Mouse (Mus musculus): ENCODE measurements around the gene Plcd3. TPM values are rescaled to one million over a fixed set of nuclear protein-coding genes. Genes with fewer than 3 reads are reported as not detected.

The Plcd3 gene
- total RNA-seq, 2 experiments from 2014 or later = 15.1 to 16.4 TPM

GRCm38 (mm10) chr11:103103621-103104020 lies 2.2 kb upstream of the Plcd3 start:
- intact Hi-C loops (cut with DNase I) = loop anchor here (2.0 to 5.0 kb wide), 2 partner anchors 54 to 223 kb away; no protein-coding TSS in a partner anchor
- DNase-seq (ENCODE audit: extremely low spot score in 1 of 2, low spot score in 2 of 2) = no peak

DNA sequence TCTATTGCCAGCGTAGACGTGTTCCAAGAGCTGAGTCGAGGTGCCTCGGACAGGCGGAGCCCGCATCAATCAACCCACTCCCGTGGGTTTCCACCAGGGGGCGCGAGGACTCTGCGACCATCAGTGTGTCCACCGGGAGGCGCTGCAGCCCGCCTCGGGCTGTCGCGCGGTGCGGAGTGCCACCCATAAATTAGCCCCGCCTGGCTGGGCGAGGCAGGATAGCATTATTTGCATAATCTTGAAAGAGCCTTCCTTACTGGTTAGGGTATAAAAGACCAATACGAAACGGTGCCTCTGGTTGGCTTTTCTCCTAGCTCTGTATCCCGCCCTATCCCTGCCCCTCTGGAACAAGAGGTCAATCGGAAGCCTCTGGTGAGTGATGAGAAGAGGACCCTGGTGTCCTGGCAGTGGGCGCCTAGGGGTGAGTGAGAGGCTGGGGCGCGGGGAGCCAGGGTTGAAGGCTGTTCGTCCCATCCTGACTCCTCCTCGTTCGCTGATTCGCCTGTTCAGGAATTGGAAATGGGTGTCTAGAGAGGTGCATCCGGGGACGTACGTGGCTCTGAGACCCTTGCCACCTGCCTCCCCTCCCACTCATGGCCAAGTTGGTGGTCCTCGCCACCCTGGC lies 1.4 kb upstream of the Plcd3 start:
- DNase-seq (ENCODE audit: extremely low spot score in 1 of 2, low spot score in 2 of 2) = peak; percentile 94 to 96
- intact Hi-C loops (cut with DNase I) = loop anchor here (2.0 to 5.0 kb wide), 2 partner anchors 54 to 224 kb away; no protein-coding TSS in a partner anchor

- intact Hi-C loops (cut with DNase I) = loop anchor here (2.0 to 5.0 kb wide), 2 partner anchors 55 to 225 kb away; no protein-coding TSS in a partner anchor
These were observed 526 bp upstream of the Plcd3 start for GRCm38 (mm10) chr11:103101866-103102501.

GRCm38 (mm10) chr11:103100361-103100760 lies 1.1 kb downstream of the Plcd3 start:
- intact Hi-C loops (cut with DNase I) = loop anchor here (5.0 kb wide), 1 partner anchor 57 kb away; no protein-coding TSS in a partner anchor
- DNase-seq (ENCODE audit: extremely low spot score in 1 of 2, low spot score in 2 of 2) = no peak

More at GRCm38 (mm10) chr11:103101866-103102501, 526 bp upstream of the Plcd3 start:
- peak; percentile 60 to 80 for DNase-seq (ENCODE audit: extremely low spot score in 1 of 2, low spot score in 2 of 2)

DNA sequence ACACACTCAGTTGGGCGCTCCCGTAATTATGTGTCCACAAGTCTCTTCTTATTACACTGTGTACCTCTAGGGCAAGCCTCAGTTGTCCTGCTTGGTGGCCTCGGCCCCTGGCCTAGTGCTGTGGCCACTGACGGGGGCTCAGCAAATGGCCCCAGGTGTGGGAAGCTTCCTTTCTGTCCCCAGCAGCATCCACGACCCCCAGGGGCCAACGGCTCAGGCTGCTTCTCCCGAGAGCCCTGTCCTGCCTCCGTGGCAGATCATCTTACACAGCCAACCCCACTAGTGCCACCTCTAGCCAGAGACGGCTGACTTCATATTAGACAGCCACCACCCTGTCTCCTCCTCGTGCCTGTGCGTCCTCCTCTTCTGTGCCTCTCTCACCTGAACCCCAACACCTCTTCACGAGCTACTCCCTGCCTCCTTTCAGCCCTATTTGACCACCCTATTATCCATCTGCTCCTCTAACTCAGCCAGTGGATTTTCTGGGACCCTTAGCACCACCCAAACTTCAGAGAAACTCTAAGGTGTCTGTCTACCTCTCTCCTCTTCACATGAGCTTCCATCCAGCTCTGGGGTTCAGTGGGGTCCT lies 2.0 kb downstream of the Plcd3 start:
- intact Hi-C loops (cut with DNase I) = no loop called here
- no peak for DNase-seq (ENCODE audit: extremely low spot score in 1 of 2, low spot score in 2 of 2)

DNA sequence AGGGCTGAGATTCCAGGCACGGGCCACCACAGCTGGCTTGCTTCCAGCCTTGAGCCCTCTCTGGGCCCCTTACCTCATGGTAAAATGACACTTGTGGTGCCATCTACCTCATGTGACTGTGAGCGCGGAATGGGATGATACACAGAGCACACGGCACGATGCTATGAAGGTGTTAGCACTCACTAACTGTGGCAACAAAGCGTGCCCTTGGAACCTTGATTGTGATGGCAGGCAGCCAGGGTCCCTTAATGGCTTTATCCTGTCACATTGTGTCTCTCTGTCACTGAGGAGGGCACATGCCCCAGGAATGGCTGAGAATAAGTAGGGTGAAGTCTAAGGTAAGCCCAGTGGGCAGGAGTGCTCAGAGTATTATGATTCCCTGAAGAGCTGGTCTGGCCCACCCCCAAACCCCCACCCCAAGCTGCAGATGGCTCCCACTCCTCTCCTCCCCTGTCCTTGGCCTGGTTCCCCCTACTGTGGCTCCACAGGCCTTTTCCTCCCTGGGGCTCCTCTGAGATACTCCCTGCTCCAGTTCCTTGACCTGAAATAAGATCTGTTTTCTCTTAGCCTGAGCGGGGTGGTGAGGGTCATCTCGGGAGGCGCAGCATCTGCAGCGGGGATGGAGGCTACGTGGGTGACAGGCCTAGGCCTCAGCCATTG lies 2.8 kb downstream of the Plcd3 start:
- DNase-seq (ENCODE audit: extremely low spot score in 1 of 2, low spot score in 2 of 2) = no peak
- intact Hi-C loops (cut with DNase I) = no loop called here

DNA sequence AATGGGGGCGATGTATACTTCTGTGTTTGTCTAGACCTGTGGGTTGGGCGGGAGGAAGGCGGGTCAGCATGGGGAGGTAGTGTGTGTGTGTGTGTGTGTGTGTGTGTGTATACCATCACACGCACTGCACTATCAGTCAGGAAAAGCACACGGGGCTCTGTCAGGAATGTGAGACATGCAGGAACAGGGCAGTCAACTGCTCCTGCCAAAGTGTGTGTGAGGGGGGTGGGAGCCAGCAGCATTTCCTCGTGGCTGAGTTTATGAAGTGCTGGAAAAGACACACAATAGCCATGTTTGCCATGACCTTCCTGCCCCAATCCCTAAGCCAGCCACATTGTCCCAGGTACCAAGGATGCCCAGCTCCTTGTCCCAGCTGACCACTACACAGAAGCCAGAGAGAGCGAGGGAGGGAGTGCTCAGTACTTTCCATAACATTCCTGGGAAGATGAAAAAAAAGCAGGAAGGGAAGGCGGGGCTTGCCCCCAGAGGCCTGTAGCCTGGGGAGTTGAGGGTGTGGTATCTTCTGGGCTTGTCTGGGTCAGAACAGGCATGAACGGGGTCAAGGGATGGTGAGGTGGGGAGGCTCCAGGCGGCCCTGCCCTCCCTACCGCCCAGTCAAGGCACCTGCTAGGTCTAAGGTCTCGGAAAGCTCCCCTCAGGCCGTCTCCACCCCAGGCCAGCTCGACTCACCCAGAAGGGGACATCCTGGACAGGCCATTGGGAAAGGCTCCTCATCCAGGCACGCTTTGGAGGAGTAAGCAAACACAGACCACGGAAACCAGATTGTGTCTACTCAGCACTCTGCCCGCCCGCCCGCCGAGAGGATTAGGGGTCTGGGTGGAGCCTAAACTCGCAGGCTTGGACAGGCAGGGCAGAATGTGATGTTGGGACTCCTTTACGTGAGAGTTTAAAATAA lies 4.2 kb downstream of the Plcd3 start:
- peak in 1 of 2 experiments; percentile 42 for DNase-seq (ENCODE audit: extremely low spot score in 1 of 2, low spot score in 2 of 2)
- intact Hi-C loops (cut with DNase I) = no loop called here

DNA sequence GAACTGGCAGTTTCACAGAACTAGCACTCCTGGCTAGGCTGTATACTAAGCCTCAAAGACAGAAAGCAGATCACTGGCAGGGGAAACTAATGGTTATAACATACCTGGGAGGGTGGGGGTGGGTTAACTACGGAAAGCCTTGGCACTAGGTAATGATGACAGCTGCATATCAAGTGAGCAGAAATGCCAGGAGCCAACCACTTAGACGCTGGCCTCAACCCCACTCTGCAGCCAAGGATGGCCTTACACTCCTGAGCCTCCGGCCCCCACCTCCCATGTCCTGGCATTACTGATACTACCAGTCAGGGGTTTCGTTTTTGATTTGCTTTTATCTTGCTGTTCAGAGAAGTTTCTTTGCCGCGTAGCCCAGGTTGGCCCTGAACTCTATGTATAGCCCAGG lies 5.7 kb downstream of the Plcd3 start:
- DNase-seq (ENCODE audit: extremely low spot score in 1 of 2, low spot score in 2 of 2) = no peak
- intact Hi-C loops (cut with DNase I) = no loop called here

- no peak for DNase-seq (ENCODE audit: extremely low spot score in 1 of 2, low spot score in 2 of 2)
- intact Hi-C loops (cut with DNase I) = no loop called here
These were observed 6.3 kb downstream of the Plcd3 start for GRCm38 (mm10) chr11:103095107-103095670.

- intact Hi-C loops (cut with DNase I) = no loop called here
- no peak for DNase-seq (ENCODE audit: extremely low spot score in 1 of 2, low spot score in 2 of 2)
These were observed 7.3 kb downstream of the Plcd3 start for GRCm38 (mm10) chr11:103093862-103094833.

GRCm38 (mm10) chr11:103093306-103093705 lies 8.2 kb downstream of the Plcd3 start:
- DNase-seq (ENCODE audit: extremely low spot score in 1 of 2, low spot score in 2 of 2) = peak in 1 of 2 experiments; percentile 43

GRCm38 (mm10) chr11:103081631-103082030 lies 19.8 kb downstream of the Plcd3 start:
- intact Hi-C loops (cut with DNase I) = no loop called here
- no peak for DNase-seq (ENCODE audit: extremely low spot score in 1 of 2, low spot score in 2 of 2)

More at GRCm38 (mm10) chr11:103093306-103093705, 8.2 kb downstream of the Plcd3 start:
- intact Hi-C loops (cut with DNase I) = no loop called here

- no peak for DNase-seq (ENCODE audit: extremely low spot score in 1 of 2, low spot score in 2 of 2)
- intact Hi-C loops (cut with DNase I) = no loop called here
These were observed 21.0 kb downstream of the Plcd3 start for GRCm38 (mm10) chr11:103080323-103081091.

GRCm38 (mm10) chr11:103078131-103078530 lies 23.3 kb downstream of the Plcd3 start:
- intact Hi-C loops (cut with DNase I) = no loop called here
- no peak for DNase-seq (ENCODE audit: extremely low spot score in 1 of 2, low spot score in 2 of 2)

DNA sequence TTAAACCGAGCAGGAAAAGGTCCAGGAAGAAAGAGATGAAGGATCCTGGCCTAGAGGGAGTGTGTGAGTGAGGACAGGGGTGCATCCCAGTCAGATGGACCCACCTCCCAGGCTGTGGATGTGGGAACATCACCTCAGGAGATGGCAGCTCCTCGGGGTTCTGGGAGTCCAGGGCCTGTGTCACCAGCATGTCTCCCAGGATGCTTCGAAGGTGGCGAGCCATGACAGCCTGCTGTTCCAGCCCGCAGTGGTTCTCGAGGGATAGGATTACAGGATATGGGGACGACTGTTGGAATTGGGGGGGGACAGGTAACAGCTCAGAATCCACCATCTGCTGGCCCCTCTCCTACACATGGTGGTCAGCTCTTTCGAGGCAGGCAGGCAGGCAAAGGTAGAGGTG lies 24.9 kb downstream of the Plcd3 start:
- intact Hi-C loops (cut with DNase I) = no loop called here
- no peak for DNase-seq (ENCODE audit: extremely low spot score in 1 of 2, low spot score in 2 of 2)

- DNase-seq (ENCODE audit: extremely low spot score in 1 of 2, low spot score in 2 of 2) = no peak
- intact Hi-C loops (cut with DNase I) = no loop called here
These were observed 25.4 kb downstream of the Plcd3 start for GRCm38 (mm10) chr11:103076010-103076409.
